Mouse (Mus musculus) v-Abl transformed pro-B cells (cell line): ENCODE data around the gene Ttc7b.

Experiments
- in situ Hi-C, 2 experiments: fragments of 400-800 bp; cut with MboI; formaldehyde crosslinking; loops; one replicate each; pipeline ENCODE4 v1.15.1; 2025; ENCODE audit not compliant: unreplicated experiment in 2 of 2

The Ttc7b gene

DNA sequence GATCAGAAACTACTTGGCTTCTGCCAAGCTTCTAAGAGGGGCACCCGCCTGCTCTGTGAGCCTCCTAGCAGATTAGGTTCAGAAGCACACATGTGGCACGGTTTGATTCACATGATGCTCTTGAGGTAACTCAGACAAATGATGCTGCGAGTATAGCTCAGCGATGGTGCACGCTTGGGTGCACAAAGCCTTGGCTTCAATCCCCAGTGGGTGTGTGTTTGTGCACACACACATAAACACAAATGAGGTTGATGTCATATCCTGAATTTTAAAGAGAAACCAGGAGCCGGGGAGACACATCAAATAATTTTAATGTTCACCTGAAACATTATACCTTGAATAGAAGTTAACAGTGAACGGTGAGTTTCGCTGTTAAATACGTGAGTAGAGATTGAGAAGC is 6.6 kb upstream of the Ttc7b start:
- in situ Hi-C loops: no loop called here

DNA sequence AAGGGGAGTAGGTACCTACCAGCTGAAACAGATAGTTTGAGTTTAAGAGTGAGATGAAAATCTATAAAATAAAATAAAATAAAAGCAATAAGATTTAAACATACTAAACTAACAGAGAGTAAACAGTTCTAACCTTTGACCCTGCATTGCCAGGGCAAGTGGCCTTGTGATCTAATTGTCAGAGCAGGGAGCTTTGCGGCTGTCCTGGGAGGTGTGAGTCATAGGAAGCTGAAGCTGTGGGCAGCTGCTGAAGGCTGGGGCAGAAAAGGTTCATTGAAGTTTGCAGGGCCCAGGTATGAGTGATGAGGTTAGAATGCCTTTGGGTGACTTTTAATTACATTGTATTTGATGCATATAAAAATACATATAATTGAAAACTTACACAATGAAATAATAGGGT is 5.3 kb upstream of the Ttc7b start:
- in situ Hi-C loops: no loop called here

DNA sequence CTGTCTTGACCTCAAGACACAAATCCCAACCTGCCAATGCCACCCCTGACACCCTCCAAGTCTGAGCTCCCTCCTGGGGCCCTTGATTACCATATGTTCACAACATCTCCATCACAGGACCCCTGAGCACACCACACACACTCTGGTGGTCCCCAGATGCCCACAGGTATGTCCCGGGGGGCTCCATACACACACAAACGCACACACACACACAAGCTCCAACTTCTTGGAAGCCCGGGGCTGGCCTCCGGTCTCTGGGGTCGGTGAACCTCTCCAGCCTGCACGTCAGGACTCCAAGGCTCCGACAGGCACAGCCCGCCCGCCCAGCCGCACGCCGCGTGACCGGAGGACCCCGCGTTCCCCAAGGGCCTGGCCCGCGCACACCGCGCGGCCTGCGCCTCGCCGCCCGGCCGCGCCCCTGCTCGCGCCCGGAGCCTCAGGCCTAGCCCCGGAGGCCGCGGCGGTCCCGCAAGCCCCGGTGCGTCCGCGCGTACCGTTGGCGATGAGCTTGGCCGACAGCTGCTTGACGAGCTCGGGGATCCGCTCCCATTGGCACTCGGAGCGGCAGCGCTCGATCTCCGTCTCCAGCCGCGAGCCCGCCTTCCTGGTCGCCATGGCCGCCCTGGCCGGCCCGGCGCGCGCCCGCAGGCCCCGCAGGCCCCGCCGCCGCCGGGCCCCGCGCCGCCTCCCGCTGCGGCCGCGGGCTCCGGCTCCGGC is 391 bp downstream of the Ttc7b start:
- in situ Hi-C loops: no loop called here

DNA sequence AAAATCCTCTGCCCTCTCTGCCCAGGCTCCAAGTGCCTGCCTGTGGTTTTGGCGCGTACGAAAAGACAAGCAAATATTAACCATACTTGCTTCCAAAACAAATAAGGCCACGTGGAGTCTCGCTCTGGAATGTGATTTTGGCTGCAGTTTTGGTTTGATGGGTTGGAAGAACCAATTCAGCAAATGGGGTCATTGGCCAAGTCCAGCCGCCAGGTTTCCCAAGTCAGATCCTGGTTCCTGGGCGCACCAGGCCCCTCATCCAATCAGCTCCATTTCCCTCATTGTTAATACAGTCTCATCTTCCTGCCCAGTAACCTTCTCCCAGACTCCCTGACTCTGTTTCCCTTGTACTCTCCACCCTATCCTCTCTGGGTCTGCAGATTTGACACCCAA is 946 bp downstream of the Ttc7b start:
- in situ Hi-C loops: no loop called here

DNA sequence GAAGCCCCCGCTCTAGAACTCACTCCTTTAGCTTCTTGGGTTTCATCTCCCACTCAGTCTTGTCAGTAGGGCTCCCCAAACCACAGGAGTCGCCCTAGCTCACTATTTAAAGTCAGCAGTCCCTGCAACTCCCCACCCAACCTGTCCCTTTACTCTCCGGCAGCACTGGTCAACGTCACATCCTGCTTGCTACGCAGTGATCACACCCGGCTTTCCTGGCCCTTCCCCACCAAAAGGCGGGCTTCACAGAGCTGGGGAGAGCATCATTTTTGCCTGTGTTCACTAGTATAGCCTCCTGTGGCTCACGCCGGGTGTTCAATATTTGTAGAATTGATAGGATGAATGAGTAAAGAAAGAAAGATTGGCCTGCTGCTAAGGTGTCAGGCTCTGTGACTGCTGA is 3.3 kb downstream of the Ttc7b start:
- in situ Hi-C loops: no loop called here

DNA sequence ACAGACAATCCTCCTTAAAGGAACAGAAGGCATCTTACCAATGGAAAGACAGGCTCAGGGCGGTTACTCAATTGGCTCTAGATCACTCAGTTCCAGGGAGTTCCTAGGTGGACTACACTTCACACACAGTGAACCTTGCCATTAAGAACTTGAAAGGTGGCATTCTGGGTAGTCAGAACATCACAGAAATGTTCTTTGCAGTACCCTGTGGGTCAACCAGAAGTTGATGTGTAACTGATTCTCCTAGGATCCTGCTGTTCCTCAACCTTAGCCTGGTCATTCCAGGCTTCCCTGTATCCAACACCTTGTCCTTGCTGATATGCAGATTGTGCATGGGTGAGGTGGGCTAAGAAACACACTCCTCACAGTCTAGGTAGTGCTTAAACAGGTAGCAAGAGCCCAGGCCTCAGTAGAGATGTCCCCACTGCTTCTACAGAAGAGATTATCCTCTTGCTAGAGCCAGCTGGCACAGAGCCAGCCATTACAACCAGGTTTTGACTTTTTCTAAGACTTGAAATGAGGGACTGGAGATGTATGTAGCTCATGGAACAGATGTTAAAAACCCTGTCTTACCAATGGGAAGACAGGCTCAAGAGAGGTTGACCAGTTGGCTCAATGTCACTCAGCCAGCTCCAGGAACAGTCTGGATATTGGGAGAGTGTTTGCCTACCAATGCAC is 4.3 kb downstream of the Ttc7b start:
- in situ Hi-C loops: no loop called here

DNA sequence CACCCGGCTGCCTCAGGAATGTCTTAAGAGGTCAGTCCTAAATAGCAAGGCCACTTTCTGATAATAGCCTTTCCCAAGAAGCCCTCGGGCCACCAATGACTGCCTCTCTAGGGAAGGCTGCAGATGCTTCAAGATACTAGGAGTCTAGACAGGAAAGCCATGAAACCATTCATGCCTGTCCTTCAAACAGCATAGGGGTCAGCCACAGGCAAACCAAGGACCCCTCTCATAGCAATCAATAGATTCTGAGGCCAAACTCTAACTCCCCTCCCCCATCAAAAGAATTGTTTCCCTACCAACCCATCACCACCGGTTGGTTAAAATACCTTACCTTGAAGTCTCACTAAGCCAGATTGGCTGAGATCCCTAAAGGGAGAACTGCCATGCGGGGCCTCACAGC is 5.1 kb downstream of the Ttc7b start:
- in situ Hi-C loops: no loop called here

DNA sequence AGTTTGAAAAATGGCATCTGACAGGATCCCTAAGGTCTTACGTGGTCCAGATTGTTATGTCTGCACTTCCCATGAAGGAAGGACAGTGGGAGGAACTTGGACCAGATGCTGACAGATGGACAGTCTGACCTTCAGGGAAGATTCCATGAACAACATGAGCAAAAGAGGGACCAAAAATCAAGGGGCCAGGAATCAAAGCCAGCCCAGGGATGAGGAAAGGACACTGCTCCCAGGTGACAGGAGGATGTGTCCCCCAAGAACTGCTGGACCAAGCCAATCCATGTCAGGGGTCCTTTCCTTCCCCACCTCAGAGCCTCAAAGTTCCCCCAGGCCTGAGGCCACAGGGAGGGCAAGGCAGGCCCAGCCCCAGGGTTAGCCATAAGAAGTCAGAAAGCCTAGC is 6.0 kb downstream of the Ttc7b start:
- in situ Hi-C loops: no loop called here

DNA sequence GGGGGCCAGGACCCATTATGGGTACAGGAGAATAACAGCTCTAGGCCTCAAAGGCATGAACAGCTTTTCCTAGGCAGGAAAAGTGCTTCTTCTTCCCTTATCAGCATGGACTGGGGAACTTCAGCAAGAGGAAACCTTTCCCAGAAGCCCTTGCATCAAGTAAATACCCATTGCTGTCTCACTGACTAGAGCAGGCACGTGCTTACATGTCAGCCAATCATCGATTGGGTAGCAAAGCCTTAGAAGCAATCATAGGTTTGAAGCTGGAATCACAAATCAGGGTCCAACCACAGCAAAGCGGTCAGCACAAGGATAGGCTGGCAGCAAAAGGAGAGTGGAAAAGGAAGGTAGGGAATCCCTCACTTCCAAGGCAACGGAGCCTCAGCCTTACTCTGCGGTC is 7.5 kb downstream of the Ttc7b start:
- in situ Hi-C loops: no loop called here

DNA sequence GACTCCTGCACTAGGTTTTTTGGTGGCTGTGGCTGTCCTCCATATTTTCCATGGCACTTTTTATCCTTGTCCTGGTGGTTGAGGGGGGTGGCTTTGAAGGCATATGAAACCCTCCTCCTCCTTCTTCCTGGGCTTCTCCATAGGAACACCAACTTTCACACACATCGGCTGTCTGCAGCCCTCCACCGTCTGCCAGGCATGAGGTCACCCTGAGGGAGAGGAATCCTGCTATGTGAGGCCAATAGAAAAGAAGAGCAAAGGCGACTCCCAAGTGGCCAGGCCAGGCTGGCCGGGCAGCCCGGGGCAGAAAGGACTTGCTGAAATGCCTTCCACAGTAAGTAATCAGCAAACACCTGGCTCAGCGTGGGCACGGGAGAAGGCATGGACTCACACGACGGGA is 8.0 kb downstream of the Ttc7b start:
- in situ Hi-C loops: no loop called here

DNA sequence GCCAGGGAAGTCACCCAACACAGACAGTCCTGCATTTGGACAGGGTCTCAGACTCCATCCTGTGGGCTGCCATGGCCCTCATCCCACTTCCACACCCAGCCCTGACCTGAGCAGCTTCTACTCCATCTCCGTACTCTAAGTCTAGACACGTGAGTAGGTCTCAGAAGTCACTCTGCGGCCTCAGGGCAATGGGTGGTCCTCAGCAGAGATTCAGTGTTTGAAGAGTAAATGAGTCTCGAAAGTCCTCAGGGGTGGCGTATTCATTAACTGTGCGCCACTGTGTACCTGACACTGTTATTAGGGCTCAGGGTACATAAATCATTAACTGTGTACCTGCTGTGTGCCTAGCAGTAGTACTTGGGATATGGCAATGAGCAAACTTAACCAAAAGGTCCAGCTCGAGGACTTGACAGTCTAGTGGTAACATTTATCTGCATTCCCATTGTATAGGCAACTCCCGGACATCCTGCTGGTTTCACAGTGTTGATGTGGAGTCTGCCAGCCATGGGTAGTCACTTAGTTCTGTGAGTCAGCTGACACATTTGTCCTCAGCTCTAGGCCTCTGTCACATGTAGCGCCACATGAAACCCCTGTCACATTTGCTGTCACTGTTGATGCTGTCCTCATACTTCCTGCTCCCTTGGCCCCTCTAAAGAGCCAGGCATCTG is 10.9 kb downstream of the Ttc7b start:
- in situ Hi-C loops: no loop called here

DNA sequence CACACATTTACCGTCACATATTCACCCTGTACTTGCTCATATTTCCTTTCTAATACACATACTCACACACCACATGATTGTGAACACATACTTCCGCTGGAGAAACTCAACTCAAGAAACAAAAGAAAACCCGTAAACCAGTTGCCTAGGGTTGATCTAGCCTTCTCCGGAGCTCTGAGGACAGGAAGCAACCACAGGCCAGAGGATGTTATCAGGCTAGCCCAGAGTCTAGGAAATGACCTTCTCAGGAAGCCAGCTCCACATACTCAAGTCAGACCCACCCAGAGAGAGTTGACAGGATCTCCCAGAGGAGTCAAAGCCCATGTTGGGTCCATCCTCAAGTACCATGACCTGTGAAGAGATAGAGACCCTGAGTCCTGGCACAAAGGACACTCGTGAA is 12.0 kb downstream of the Ttc7b start:
- in situ Hi-C loops: no loop called here

DNA sequence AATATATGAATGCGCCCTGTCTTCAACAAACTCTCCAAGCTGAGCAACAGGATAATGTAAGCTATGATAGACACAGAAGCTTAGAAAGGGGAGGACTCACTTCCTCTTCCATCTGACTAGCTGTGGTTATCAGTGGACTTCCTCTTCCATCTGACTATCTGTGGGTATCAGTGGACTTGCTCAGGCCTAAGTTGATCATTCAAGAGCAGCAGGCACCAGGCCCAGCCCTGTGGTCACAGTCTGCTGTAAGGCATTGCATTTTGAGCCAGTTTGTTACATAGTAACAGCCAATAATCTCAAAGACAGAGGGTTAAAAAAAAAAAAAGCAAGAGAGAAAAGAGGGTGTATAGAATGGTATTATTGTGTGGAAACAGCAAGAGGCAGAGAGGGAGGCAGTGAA is 15.1 kb downstream of the Ttc7b start:
- in situ Hi-C loops: no loop called here

DNA sequence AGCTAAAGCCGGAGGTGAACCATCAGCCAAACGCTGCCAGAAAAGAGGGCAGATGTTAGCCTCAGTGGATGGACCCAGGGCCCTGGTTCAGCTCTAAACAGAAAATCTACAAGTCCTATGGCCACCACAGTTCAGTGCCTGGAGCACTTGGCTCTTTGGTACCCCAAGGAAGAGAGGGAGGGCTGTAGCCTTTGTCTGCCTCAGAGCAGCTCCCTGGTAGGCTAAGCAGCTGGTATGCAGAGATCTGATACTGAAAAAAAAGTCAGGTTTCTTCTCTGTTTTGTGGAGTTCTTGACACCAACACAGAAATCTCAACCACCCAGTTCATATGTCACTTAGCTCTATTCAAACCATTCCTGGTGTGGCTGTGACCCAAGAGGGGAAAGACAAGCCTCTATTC is 16.0 kb downstream of the Ttc7b start:
- in situ Hi-C loops: loop anchor here in 1 of 2 experiments (5.0 kb wide), 1 partner anchor 73 kb away; no protein-coding TSS in a partner anchor

DNA sequence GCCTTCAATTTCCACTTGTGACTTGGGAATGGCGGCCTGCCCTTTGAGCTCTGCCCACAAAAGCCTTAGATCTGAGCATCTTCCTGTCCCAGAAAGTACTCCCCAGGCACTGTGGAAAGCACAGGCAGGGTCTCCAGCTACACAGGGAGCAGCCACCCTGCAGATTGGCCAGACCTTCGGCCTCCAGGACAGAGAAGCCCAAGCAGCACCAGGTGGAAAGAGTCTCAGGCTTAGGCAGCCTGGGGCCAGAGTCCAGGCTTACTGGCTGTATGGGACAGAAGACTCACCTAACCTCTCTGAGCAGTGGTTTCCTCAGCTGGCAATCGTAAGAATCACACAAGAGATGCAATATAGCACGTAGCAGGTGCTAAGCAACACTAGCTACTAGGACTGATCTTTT is 17.0 kb downstream of the Ttc7b start:
- in situ Hi-C loops: loop anchor here in 1 of 2 experiments (5.0 kb wide), 1 partner anchor 74 kb away; no protein-coding TSS in a partner anchor

DNA sequence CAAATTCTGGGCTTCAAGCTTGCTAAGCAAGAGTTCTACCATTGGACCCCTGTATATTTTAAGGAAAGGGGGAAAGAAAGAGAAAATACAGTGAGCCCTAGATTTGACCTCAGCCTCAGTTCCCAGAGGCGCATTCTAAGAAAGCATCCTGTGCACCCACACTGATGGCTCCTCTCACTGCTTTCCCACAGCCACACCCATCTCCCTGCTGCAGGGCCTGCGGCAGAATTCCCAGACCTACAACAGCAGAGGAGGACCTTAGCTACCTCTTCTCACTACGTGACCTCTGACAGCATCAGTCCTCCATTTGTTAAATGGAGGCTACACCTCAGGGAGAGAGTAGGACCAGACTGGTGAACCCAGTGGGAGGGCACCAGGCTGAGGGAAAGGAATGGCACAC is 18.1 kb downstream of the Ttc7b start:
- in situ Hi-C loops: loop anchor here in 1 of 2 experiments (5.0 kb wide), 1 partner anchor 75 kb away; no protein-coding TSS in a partner anchor

DNA sequence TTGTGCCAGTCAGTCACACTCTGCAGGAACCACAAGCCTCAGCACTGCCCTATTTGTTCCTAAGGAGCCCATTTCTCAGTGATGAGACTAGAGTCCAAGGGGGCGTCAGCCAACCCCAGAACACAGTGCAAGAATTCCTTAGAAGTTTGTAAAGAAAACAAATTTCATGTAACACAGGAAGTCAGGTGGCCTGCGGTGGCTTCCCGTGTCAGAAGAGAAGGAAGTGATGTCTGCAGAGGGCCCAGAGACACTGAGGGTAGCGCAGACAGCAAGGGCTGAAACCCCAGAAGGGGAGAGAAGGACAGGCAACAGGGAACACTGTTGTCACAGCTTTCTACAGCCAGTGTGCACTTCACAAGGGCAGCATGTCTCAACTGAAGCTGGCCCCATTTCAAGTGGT is 19.4 kb downstream of the Ttc7b start:
- in situ Hi-C loops: loop anchor here in 1 of 2 experiments (5.0 kb wide), 1 partner anchor 76 kb away; no protein-coding TSS in a partner anchor

DNA sequence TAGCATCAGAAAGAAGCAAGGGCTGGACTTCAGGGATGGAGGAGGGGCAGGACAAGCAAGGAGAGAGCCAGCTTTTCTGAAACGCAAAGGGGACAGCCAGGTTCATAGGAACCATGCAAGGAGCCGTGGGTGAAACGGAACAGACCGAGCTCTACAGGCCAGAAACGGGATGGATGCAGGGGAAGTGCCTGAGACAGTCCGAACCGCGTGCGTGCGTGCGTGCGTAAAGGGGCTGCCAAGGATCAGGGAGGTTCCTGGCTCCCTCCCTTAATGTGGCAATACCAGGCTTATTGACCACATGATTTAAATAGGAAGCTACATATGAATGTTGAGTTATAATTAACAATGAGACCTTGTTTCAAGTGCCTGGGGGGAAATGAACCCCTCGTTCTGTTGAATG is 21.2 kb downstream of the Ttc7b start:
- in situ Hi-C loops: loop anchor here in 1 of 2 experiments (25.0 kb wide), 1 partner anchor 1412 kb away; no protein-coding TSS in a partner anchor

DNA sequence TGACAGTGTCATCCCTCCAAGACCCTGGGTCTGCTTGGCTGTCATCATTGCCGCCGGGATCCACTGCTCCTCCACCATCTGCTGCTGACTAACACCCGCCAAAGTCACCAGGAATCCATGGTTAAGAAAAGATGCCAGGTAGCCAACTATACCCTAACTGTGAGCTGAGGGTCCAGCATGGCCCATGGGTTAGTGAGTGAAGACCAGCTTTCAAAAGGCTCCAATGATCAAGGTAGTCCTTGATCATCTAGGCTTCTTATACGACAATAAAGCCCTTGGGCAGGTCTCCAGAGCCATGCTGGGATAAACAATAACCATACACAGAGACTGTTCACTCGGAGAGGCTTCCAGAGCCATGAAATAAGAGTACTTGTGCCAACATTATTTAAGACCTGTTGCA is 22.6 kb downstream of the Ttc7b start:
- in situ Hi-C loops: loop anchor here in 1 of 2 experiments (25.0 kb wide), 1 partner anchor 1411 kb away; no protein-coding TSS in a partner anchor

DNA sequence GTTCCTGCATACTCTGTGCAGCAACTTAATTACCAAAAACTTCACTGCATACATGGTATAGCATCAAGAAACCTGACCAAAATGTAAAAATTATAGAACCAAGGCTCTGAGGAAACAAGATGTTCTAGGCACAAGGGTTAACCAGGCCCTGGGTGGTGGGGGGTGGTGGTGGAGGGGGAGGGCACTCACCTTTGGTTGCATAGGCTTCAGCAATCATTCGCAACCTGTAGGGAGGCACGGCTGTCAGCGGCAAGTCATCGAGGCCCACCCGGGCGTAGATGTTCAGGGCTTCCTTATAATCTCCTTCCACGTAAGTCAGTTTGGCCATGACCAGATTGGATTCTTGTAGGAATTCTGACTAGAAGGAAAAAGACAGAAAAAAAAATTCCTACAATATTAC is 25.5 kb downstream of the Ttc7b start:
- in situ Hi-C loops: loop anchor here in 1 of 2 experiments (25.0 kb wide), 1 partner anchor 1408 kb away; no protein-coding TSS in a partner anchor

DNA sequence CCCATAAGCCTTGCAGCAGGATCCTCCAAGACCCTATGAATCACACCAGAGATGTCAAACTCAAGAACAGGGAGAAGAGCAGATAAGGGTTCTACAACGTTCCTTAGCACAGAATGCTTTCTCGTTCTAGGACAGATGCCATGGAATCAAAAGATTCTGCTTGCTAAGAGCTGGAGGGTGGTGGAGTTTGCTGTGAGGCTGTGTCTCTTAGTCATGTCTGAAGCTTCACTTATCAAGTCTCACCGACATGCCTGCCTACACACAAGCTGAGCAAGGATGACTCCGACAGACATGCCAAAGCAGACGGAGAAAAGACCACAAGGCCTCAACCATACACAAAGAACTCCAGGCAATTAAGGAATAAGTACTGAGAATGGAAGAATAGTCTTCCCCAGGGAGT is 27.4 kb downstream of the Ttc7b start:
- in situ Hi-C loops: loop anchor here in 1 of 2 experiments (25.0 kb wide), 1 partner anchor 1406 kb away; no protein-coding TSS in a partner anchor
